Mouse (Mus musculus): Measurements from ENCODE around the gene Ddx11. TPM values are rescaled to one million over a fixed set of nuclear protein-coding genes. Genes with fewer than 3 reads are reported as not detected.

Ddx11 gene
- 19.8 TPM for polyA plus RNA-seq (2017; shearing (Covaris generic))

GRCm38 (mm10) chr17:66123066-66123815 lies at the start of gene Ddx11:
TSS of gene Ddx11 (plus strand) at chr17:66123520.

GRCm38 (mm10) chr17:66076934-66077333 lies 46.4 kb upstream of the Ddx11 start, which contains the start of gene Ankrd12:
TSS of gene Ankrd12 (minus strand) at chr17:66077089.

GRCm38 (mm10) chr17:66101380-66102330 lies 21.7 kb upstream of the Ddx11 start, which contains the start of gene Ndufv2:
TSS of gene Ndufv2 (minus strand) at chr17:66101559.

GRCm38 (mm10) chr17:66111402-66111959 lies 11.8 kb upstream of the Ddx11 start, which contains the start of gene Washc1:
TSS of gene Washc1 (plus strand) at chr17:66111545.

Other genes with a start within 250 kb of the Ddx11 start
- gene Ralbp1, start 237.7 kb upstream of the Ddx11 start, polyA plus RNA-seq (2017; shearing (Covaris generic)), result 72.7 TPM
- 33.1 TPM for gene Twsg1, start 172.3 kb upstream of the Ddx11 start, polyA plus RNA-seq (2017; shearing (Covaris generic))
- gene Ankrd12, start 46.4 kb upstream of the Ddx11 start, polyA plus RNA-seq (2017; shearing (Covaris generic)), result 140 TPM
- 122 TPM for gene Ndufv2, start 22.0 kb upstream of the Ddx11 start, polyA plus RNA-seq (2017; shearing (Covaris generic))
- gene Washc1, start 12.0 kb upstream of the Ddx11 start, polyA plus RNA-seq (2017; shearing (Covaris generic)), result 6.6 TPM

Measured in effector memory CD4-positive, alpha-beta T cell, adult 5 months (primary cell).